ENCODE assay signal across 9 mouse cellular contexts in genomic region chr9:65217661-65218060, GRCm38 (mm10). TPM values are rescaled to one million over a fixed set of nuclear protein-coding genes. Genes with fewer than 3 reads are reported as not detected.
DNase-seq lines count a peak whose midpoint lies in the region; ATAC-seq and TF ChIP-seq lines count a peak whose summit lies in the region.
"Had no signal": no experiment of that assay in that cellular context is flagged by ENCODE, and none has a peak within 500 bp of the region (broad histone marks: within the 10 kb centered on the region; RNA-seq: fewer than 3 reads in every experiment).

No protein-coding gene starts in this region.

- no peak overlapping the region for H3K9ac ChIP-seq in lung, embryonic 14.5 days

- peak overlapping the region; percentile 97; the same call in 1 of the 2 replicates for H3K4me2 ChIP-seq in lung, embryonic 14.5 days

- WGBS in lung, embryonic 14.5 days: 62% methylated on average over 6 of the region's 6 CpGs

- no peak overlapping the region for H3K4me3 ChIP-seq in lung, embryonic 14.5 days (ENCODE audit: low read depth, low read length)
- no peak overlapping the region for H3K4me3 ChIP-seq in brown adipose tissue, adult 24 weeks (ENCODE audit: insufficient read depth, low read depth, low read length)

- 0 out of 2 replicates have a peak, but pooled peaks cover 4% of the 10 kb centered on the region for H3K4me1 ChIP-seq in lung, embryonic 14.5 days (ENCODE audit: insufficient read depth)
- peaks cover 2% of the 10 kb centered on the region for H3K4me1 ChIP-seq in brown adipose tissue, adult 24 weeks (ENCODE audit: control insufficient read depth, insufficient read depth, insufficient read length, low read length)

- no peaks in the 10 kb centered on the region; the same call in 1 of the 2 replicates for H3K27me3 ChIP-seq in lung, embryonic 14.5 days (ENCODE audit: insufficient read depth, low read length)

- no peak for DNase-seq in lung, embryonic 14.5 days
- DNase-seq in lung, postnatal 36 days: no peak
- DNase-seq in kidney, adult 9 months: peak; percentile 75
- no peak for DNase-seq in left cerebral cortex, postnatal 25 days (ENCODE audit: low spot score in 2 of 2)
- DNase-seq in urinary bladder, postnatal 4 days (ENCODE audit: low spot score in 2 of 2): no peak
- no peak for DNase-seq in layer of hippocampus, adult 9-10 months (ENCODE audit: low spot score)

- no peak overlapping the region for H3K27ac ChIP-seq in lung, embryonic 14.5 days (ENCODE audit: low read depth)
- peak overlapping the region; percentile 40 for H3K27ac ChIP-seq in brown adipose tissue, adult 24 weeks (replicated peaks; ENCODE audit: low read depth, low read length)
- H3K27ac ChIP-seq: hindbrain, postnatal 0 days had no signal

- H3K36me3 ChIP-seq in lung, embryonic 14.5 days (ENCODE audit: insufficient read depth): no peaks in the 10 kb centered on the region

- no peaks in the 10 kb centered on the region for H3K9me3 ChIP-seq in lung, embryonic 14.5 days (ENCODE audit: low read depth, low read length)

- TF ChIP-seq CTCF in lung, embryonic 14.5 days (IDR thresholded peaks at IDR 0.05; ENCODE audit: low read depth): no peak

- intact Hi-C loops in left cerebral cortex, postnatal 25 days (cut with DNase I): no loop called here

- no peak for ATAC-seq in lung, embryonic 14.5 days (ENCODE audit: insufficient read depth)
- ATAC-seq in megakaryocyte-erythroid progenitor cell, adult 5-6 weeks (replicated peaks; ENCODE audit: low FRiP score, low TSS enrichment, poor library complexity, severe bottlenecking): peak; percentile 19
- ATAC-seq: hindbrain, postnatal 0 days had no signal

RNA-seq across cellular contexts. Expression of gene Parp16, which starts 22.5 kb away (rescaled TPM):
- polyA plus RNA-seq in lung, embryonic 14.5 days (2014; fragmentation: Nextera tagmentation; extraction: Ambion mirVana): 5.3 and 6.9 TPM in 2 replicates
- 11.9 and 16.2 TPM in 2 replicates for polyA plus RNA-seq in brown adipose tissue, adult 24 weeks (2012; ENCODE audit: insufficient read depth, insufficient read length, missing spikeins)
- 4.9 and 8.3 TPM in 2 replicates for total RNA-seq in megakaryocyte-erythroid progenitor cell, adult 5-6 weeks (2014; fragmentation: Nextera tagmentation)
- 0.30 and 6.7 TPM in 2 replicates for total RNA-seq in megakaryocyte-erythroid progenitor cell, adult 5-6 weeks (2017)
- 1 to 10 TPM; 3.3 to 3.6 TPM for total RNA-seq in left cerebral cortex, postnatal 25 days (2021)

RNA-seq across cellular contexts. Expression of gene Cilp, which starts 47.3 kb away (rescaled TPM):
- polyA plus RNA-seq in lung, embryonic 14.5 days (2014; fragmentation: Nextera tagmentation; extraction: Ambion mirVana): 0.22 TPM in 1 of 2 replicates, not detected in the other
- 1.2 and 3.1 TPM in 2 replicates for polyA plus RNA-seq in brown adipose tissue, adult 24 weeks (2012; ENCODE audit: insufficient read depth, insufficient read length, missing spikeins)
- not detected in 2 replicates for total RNA-seq in megakaryocyte-erythroid progenitor cell, adult 5-6 weeks (2014; fragmentation: Nextera tagmentation)
- not detected in 2 replicates for total RNA-seq in megakaryocyte-erythroid progenitor cell, adult 5-6 weeks (2017)
- under 1 TPM; 0.07 to 0.09 TPM for total RNA-seq in left cerebral cortex, postnatal 25 days (2021)
